ENCODE assay signal across 14 mouse cellular contexts in the genomic region with DNA sequence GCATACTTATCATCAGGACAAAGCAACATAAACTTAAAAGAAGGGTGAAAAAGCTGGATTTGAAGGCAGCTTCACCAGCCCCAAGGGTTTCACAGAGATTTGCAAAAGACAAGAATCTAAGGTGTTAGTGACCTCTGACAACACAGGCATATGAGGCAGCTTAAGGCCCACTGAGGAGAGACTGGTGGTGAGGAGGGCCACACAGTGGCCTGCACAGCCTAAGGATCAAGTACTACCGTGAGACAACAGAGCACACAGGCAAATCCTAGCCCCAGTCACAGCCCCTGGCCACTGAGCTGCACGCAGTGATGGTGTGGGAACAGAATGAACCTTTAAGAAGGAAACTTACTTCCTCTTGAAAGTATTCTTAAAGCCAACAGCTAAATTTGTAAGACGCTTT. TPM values are rescaled to one million over a fixed set of nuclear protein-coding genes. Genes with fewer than 3 reads are reported as not detected.
DNase-seq lines count a peak whose midpoint lies in the region; ATAC-seq and TF ChIP-seq lines count a peak whose summit lies in the region.
"Had no signal": no experiment of that assay in that cellular context is flagged by ENCODE, and none has a peak within 500 bp of the region (broad histone marks: within the 10 kb centered on the region; RNA-seq: fewer than 3 reads in every experiment).

No protein-coding gene starts in this region.

- H3K27ac ChIP-seq in kidney, embryonic 15.5 days = peak overlapping the region; percentile 56; the same call in 1 of the 2 replicates
- H3K27ac ChIP-seq in thymus, adult 2 months (ENCODE audit: control insufficient read depth, insufficient read depth, low read length) = peak overlapping the region; percentile 100

- H3K4me3 ChIP-seq in kidney, embryonic 15.5 days (replicated peaks) = no peak overlapping the region
- peak overlapping the region; percentile 47 for H3K4me3 ChIP-seq in thymus, adult 2 months (ENCODE audit: control insufficient read depth, insufficient read depth, low read length)

- ATAC-seq in kidney, embryonic 15.5 days (replicated peaks; ENCODE audit: low FRiP score) = no peak
- ATAC-seq in granulocyte monocyte progenitor cell, adult 5-6 weeks (replicated peaks; ENCODE audit: poor library complexity, severe bottlenecking) = peak; percentile 57

- H3K4me2 ChIP-seq in kidney, embryonic 15.5 days = no peak overlapping the region

- H3K27me3 ChIP-seq in kidney, embryonic 15.5 days = no peaks in the 10 kb centered on the region
- H3K27me3 ChIP-seq in thymus, adult 2 months (ENCODE audit: control insufficient read depth, insufficient read depth, low read length) = no peaks in the 10 kb centered on the region
- H3K27me3 ChIP-seq in splenic B cell, adult 2 months (ENCODE audit: control insufficient read depth, insufficient read depth, low read length, poor library complexity, severe bottlenecking) = no peaks in the 10 kb centered on the region

- no peak for TF ChIP-seq CTCF in thymus, adult 2 months (IDR thresholded peaks at IDR 0.05; ENCODE audit: borderline replicate concordance, control insufficient read depth, extremely low read depth, insufficient read depth, low read length, poor library complexity)

- no peak for DNase-seq in kidney, adult 9 months
- peak; percentile 37 for DNase-seq in thymus, adult 2 months
- DNase-seq in thymus, postnatal 10 days (ENCODE audit: low spot score in 2 of 2) = no peak
- peak; percentile 30 for DNase-seq in splenic B cell, adult 2 months (ENCODE audit: low read depth, low spot score)
- no peak for DNase-seq in c-Kit-positive CD71-positive TER-119-positive erythroid progenitor cells, embryonic 14.5 days (ENCODE audit: low spot score)
- DNase-seq in spleen, postnatal 14 days (ENCODE audit: low spot score in 2 of 2) = no peak
- DNase-seq: cerebellum, postnatal 25 days; lung, postnatal 4 days; right cerebral cortex, postnatal 14 days had no signal

- no peak overlapping the region for H3K9ac ChIP-seq in kidney, embryonic 15.5 days

- TF ChIP-seq POLR2A in thymus, adult 2 months (IDR thresholded peaks at IDR 0.05; ENCODE audit: control insufficient read depth, extremely low read depth, insufficient read depth, low read length, poor library complexity) = no peak

- H3K4me1 ChIP-seq in kidney, embryonic 15.5 days = peaks cover 29% of the 10 kb centered on the region
- H3K4me1 ChIP-seq in thymus, adult 2 months (replicated peaks; ENCODE audit: control insufficient read depth, insufficient read depth, low read length) = peaks cover 32% of the 10 kb centered on the region

- H3K9me3 ChIP-seq in kidney, embryonic 15.5 days (replicated peaks) = no peaks in the 10 kb centered on the region

- H3K36me3 ChIP-seq in kidney, embryonic 15.5 days = peaks cover 48% of the 10 kb centered on the region
- peaks cover 23% of the 10 kb centered on the region for H3K36me3 ChIP-seq in thymus, adult 2 months (ENCODE audit: control insufficient read depth, insufficient read depth, low read length)
- peaks cover 3% of the 10 kb centered on the region; the same call in 1 of the 2 replicates for H3K36me3 ChIP-seq in splenic B cell, adult 2 months (ENCODE audit: control insufficient read depth, insufficient read depth, low read length, poor library complexity, severe bottlenecking)

- 81% methylated on average over 3 of the region's 3 CpGs for WGBS in kidney, embryonic 15.5 days
- WGBS in thymus, adult 2 months = 5% methylated on average over 3 of the region's 3 CpGs

RNA-seq across cellular contexts. Expression of a gene that starts 17.9 kb away (rescaled TPM):
- 10.6 and 11.0 TPM in 2 replicates for polyA plus RNA-seq in kidney, embryonic 15.5 days (2015; fragmentation: Nextera tagmentation; extraction: Ambion mirVana)
- polyA plus RNA-seq in thymus, adult 2 months (2012; rRNA removed) = 172 and 231 TPM in 2 replicates
- 96.0 and 111 TPM in 2 replicates for total RNA-seq in granulocyte monocyte progenitor cell, adult 5-6 weeks (2014; fragmentation: Nextera tagmentation)
- 56.8 and 59.0 TPM in 2 replicates for total RNA-seq in granulocyte monocyte progenitor cell, adult 5-6 weeks (2017)

RNA-seq across cellular contexts. Expression of a gene that starts 34.3 kb away (rescaled TPM):
- not detected in 2 replicates for polyA plus RNA-seq in kidney, embryonic 15.5 days (2015; fragmentation: Nextera tagmentation; extraction: Ambion mirVana)
- polyA plus RNA-seq in thymus, adult 2 months (2012; rRNA removed) = not detected in 2 replicates
- not detected in 2 replicates for total RNA-seq in granulocyte monocyte progenitor cell, adult 5-6 weeks (2014; fragmentation: Nextera tagmentation)
- total RNA-seq in granulocyte monocyte progenitor cell, adult 5-6 weeks (2017) = not detected in 2 replicates
- total RNA-seq: adrenal gland, postnatal 36 days; layer of hippocampus, postnatal 14 days had no signal
- polyA plus RNA-seq: intestine, embryonic 14.5 days had no signal

RNA-seq across cellular contexts. Expression of a gene that starts 35.7 kb away (rescaled TPM):
- polyA plus RNA-seq in kidney, embryonic 15.5 days (2015; fragmentation: Nextera tagmentation; extraction: Ambion mirVana) = 53.2 and 59.6 TPM in 2 replicates
- 4.2 and 6.1 TPM in 2 replicates for polyA plus RNA-seq in thymus, adult 2 months (2012; rRNA removed)
- total RNA-seq in granulocyte monocyte progenitor cell, adult 5-6 weeks (2014; fragmentation: Nextera tagmentation) = 0.30 TPM in 1 of 2 replicates, not detected in the other
- total RNA-seq in granulocyte monocyte progenitor cell, adult 5-6 weeks (2017) = 0.86 TPM in 1 of 2 replicates, not detected in the other

RNA-seq across cellular contexts. Expression of a gene that starts 35.7 kb away (rescaled TPM):
- 25.1 and 28.3 TPM in 2 replicates for polyA plus RNA-seq in kidney, embryonic 15.5 days (2015; fragmentation: Nextera tagmentation; extraction: Ambion mirVana)
- 38.1 and 44.3 TPM in 2 replicates for polyA plus RNA-seq in thymus, adult 2 months (2012; rRNA removed)
- total RNA-seq in granulocyte monocyte progenitor cell, adult 5-6 weeks (2014; fragmentation: Nextera tagmentation) = 33.9 and 39.8 TPM in 2 replicates
- total RNA-seq in granulocyte monocyte progenitor cell, adult 5-6 weeks (2017) = 17.1 and 21.2 TPM in 2 replicates

RNA-seq across cellular contexts. Expression of a gene that starts 35.8 kb away (rescaled TPM):
- polyA plus RNA-seq in kidney, embryonic 15.5 days (2015; fragmentation: Nextera tagmentation; extraction: Ambion mirVana) = 18.9 and 19.6 TPM in 2 replicates
- 24.0 and 24.4 TPM in 2 replicates for polyA plus RNA-seq in thymus, adult 2 months (2012; rRNA removed)
- total RNA-seq in granulocyte monocyte progenitor cell, adult 5-6 weeks (2014; fragmentation: Nextera tagmentation) = 15.6 and 19.6 TPM in 2 replicates
- total RNA-seq in granulocyte monocyte progenitor cell, adult 5-6 weeks (2017) = 17.9 and 19.9 TPM in 2 replicates

Comparison
In these comparisons a context has a peak if more than half of its experiments do, and no peak if none do; other contexts are left out.
1. DNase-seq: peak in thymus, adult 2 months (single experiment) and splenic B cell, adult 2 months (single experiment); none in kidney, adult 9 months (single experiment), thymus, postnatal 10 days (0 of 2), c-Kit-positive CD71-positive TER-119-positive erythroid progenitor cells, embryonic 14.5 days (single experiment) and spleen, postnatal 14 days (0 of 2).
2. RNA of a gene that starts 17.9 kb away (polyA plus RNA-seq): 172 to 231 TPM in thymus, adult 2 months; 10.6 to 11.0 TPM in kidney, embryonic 15.5 days; every median in the first group is over 10 times any median in the second.